Comparison of ENCODE assay signal across 16 mouse cellular contexts in the genomic region with DNA sequence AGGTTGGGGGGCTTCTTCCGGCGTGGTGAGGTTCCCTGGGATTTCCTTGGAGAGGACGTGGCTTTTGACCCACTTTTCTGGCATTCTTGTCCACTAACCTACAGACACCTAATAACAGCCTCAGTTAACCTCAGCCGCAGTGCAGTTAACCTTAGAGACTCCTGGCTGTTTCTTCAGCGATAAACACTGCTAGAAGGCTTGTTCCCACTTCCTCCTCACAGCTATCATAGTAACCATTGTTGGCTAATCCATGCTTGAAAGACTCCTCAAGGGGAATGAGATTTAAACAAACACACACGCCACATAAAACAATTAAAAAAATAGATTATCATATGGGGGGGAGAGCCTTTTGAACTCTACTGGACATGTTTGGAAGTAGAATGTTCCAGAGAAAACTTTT. TPM values are rescaled to one million over a fixed set of nuclear protein-coding genes. Genes with fewer than 3 reads are reported as not detected.
"Had no signal": no experiment of that assay in that cellular context is flagged by ENCODE, and none has a peak within 500 bp of the region (broad histone marks: within the 10 kb centered on the region; RNA-seq: fewer than 3 reads in every experiment).

No protein-coding gene starts in this region.

- DNase-seq: liver, postnatal 0 days; lung, adult 2 months; lung, postnatal 14 days; lung, postnatal 36 days; retina, postnatal 1 day; right cerebral cortex, adult 18-20 months; right cerebral cortex, postnatal 25 days; right cerebral cortex, postnatal 4 days; spleen, adult 18-20 months; thymus, adult 18-20 months; thymus, postnatal 25 days; thymus, postnatal 4 days had no signal

- ATAC-seq: liver, postnatal 0 days; lung, postnatal 0 days; midbrain, embryonic 13.5 days; midbrain, embryonic 15.5 days had no signal

RNA-seq across cellular contexts. Expression of a gene that starts 58.0 kb away (rescaled TPM):
- polyA plus RNA-seq: midbrain, embryonic 15.5 days; myocyte had no signal
